Mouse (Mus musculus): ENCODE measurements around the gene Icam4.

DNA sequence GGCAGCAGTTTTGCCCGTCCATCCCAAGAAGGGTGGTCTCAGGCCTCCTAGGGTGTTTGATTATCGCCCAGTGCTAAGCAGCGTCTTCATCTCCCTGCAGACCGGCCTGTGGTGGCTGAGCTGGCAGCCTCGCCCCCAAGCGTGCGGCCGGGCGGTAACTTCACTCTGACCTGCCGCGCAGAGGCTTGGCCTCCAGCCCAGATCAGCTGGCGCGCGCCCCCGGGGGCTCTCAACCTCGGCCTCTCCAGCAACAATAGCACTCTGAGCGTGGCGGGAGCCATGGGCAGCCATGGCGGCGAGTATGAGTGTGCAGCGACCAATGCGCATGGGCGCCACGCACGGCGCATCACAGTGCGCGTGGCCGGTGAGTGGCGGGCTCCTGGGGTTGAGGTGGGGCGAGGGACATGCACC, 8.3 kb downstream of the Icam4 start:
- TF ChIP-seq EP300 (IDR thresholded peaks at IDR 0.05; ENCODE audit: insufficient read depth, low read depth, low read length) (no peak), CTCF (IDR thresholded peaks at IDR 0.05) (no peak)

Measured in heart, adult 2 months (tissue).